ENCODE assay signal across 8 mouse cellular contexts in the genomic region with DNA sequence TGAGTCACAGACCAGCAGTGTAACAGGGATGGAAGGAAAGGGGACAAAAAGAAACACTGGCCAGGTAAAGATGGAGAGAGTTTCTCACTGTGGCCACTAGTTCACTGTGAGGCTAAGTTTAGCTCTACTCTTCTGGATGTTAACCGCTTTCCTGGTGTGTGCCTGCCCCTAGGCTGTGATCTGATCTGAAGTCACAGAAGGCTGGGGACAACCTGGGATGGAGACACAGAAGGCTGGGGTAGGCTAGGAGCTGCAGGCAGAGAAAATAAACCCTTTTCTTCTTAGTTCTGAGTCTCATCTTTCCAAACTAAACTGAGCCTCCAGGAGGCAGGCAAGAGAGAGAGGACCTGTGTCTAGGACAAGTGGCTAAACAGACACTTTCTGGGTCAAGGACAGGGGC. TPM values are rescaled to one million over a fixed set of nuclear protein-coding genes. Genes with fewer than 3 reads are reported as not detected.
DNase-seq lines count a peak whose midpoint lies in the region; ATAC-seq lines count a peak whose summit lies in the region.

No protein-coding gene starts in this region.

- H3K4me2 ChIP-seq in kidney, embryonic 16.5 days (replicated peaks; ENCODE audit: low read depth, low read length) = peak overlapping the region; percentile 65; the same call in 1 of the 2 replicates
- H3K4me2 ChIP-seq in hindbrain, embryonic 12.5 days (replicated peaks) = peak overlapping the region; percentile 72
- H3K4me2 ChIP-seq in midbrain, embryonic 14.5 days (ENCODE audit: low read length) = peak overlapping the region; percentile 68; the same call in 1 of the 2 replicates

- peaks cover 5% of the 10 kb centered on the region; the same call in 1 of the 2 replicates for H3K36me3 ChIP-seq in kidney, embryonic 16.5 days (ENCODE audit: insufficient read depth, low read length)
- peaks cover 18% of the 10 kb centered on the region for H3K36me3 ChIP-seq in embryonic facial prominence, embryonic 10.5 days (replicated peaks)
- no peaks in the 10 kb centered on the region for H3K36me3 ChIP-seq in hindbrain, embryonic 12.5 days
- no peaks in the 10 kb centered on the region for H3K36me3 ChIP-seq in midbrain, embryonic 14.5 days (ENCODE audit: control insufficient read depth, insufficient read depth, low read length)

- H3K4me1 ChIP-seq in kidney, embryonic 16.5 days (ENCODE audit: insufficient read depth, low read length) = peaks cover 74% of the 10 kb centered on the region
- H3K4me1 ChIP-seq in embryonic facial prominence, embryonic 10.5 days = peaks cover 90% of the 10 kb centered on the region
- peaks cover 67% of the 10 kb centered on the region for H3K4me1 ChIP-seq in hindbrain, embryonic 12.5 days
- H3K4me1 ChIP-seq in midbrain, embryonic 14.5 days (ENCODE audit: control insufficient read depth, insufficient read depth, low read length) = peaks cover 58% of the 10 kb centered on the region

- peak overlapping the region; percentile 54 for H3K9ac ChIP-seq in kidney, embryonic 16.5 days (replicated peaks; ENCODE audit: low read length)
- H3K9ac ChIP-seq in hindbrain, embryonic 12.5 days = no peak overlapping the region
- no peak overlapping the region for H3K9ac ChIP-seq in midbrain, embryonic 14.5 days (replicated peaks; ENCODE audit: low read length)

- DNase-seq in kidney, adult 18-20 months = no peak
- DNase-seq in embryonic facial prominence, embryonic 10.5 days (ENCODE audit: low spot score) = no peak
- DNase-seq in midbrain, embryonic 14.5 days = no peak
- no peak for DNase-seq in layer of hippocampus, postnatal 10 days (ENCODE audit: low spot score in 2 of 2)

- ATAC-seq in kidney, embryonic 16.5 days (ENCODE audit: low FRiP score, low TSS enrichment) = no peak
- ATAC-seq in hindbrain, embryonic 12.5 days (ENCODE audit: low FRiP score) = no peak
- ATAC-seq in midbrain, embryonic 14.5 days (ENCODE audit: low FRiP score, low TSS enrichment) = no peak
- ATAC-seq in erythroblast, adult 5-6 weeks (replicated peaks; ENCODE audit: low FRiP score, poor library complexity, severe bottlenecking) = no peak
- no peak for ATAC-seq in granulocyte monocyte progenitor cell, adult 5-6 weeks (replicated peaks; ENCODE audit: poor library complexity, severe bottlenecking)

- H3K27ac ChIP-seq in kidney, embryonic 16.5 days (ENCODE audit: low read length) = peak overlapping the region; percentile 91
- peak overlapping the region; percentile 89 for H3K27ac ChIP-seq in embryonic facial prominence, embryonic 10.5 days (replicated peaks)
- H3K27ac ChIP-seq in hindbrain, embryonic 12.5 days = peak overlapping the region; percentile 68
- H3K27ac ChIP-seq in midbrain, embryonic 14.5 days (replicated peaks; ENCODE audit: low read depth, low read length) = no peak overlapping the region

- H3K27me3 ChIP-seq in kidney, embryonic 16.5 days (ENCODE audit: insufficient read depth, low read length) = peaks cover 7% of the 10 kb centered on the region; the same call in 1 of the 2 replicates
- H3K27me3 ChIP-seq in embryonic facial prominence, embryonic 10.5 days (replicated peaks; ENCODE audit: low read depth, poor library complexity, severe bottlenecking) = peaks cover 52% of the 10 kb centered on the region
- peaks cover 46% of the 10 kb centered on the region for H3K27me3 ChIP-seq in hindbrain, embryonic 12.5 days
- peaks cover 19% of the 10 kb centered on the region for H3K27me3 ChIP-seq in midbrain, embryonic 14.5 days (ENCODE audit: control insufficient read depth, insufficient read depth, low read length)

- no peaks in the 10 kb centered on the region for H3K9me3 ChIP-seq in kidney, embryonic 16.5 days (ENCODE audit: low read length)
- no peaks in the 10 kb centered on the region for H3K9me3 ChIP-seq in embryonic facial prominence, embryonic 10.5 days
- no peaks in the 10 kb centered on the region for H3K9me3 ChIP-seq in hindbrain, embryonic 12.5 days (replicated peaks)
- no peaks in the 10 kb centered on the region for H3K9me3 ChIP-seq in midbrain, embryonic 14.5 days (ENCODE audit: control insufficient read depth, low read length)

- 26% methylated on average over 1 of the region's 1 CpGs for WGBS in kidney, embryonic 16.5 days
- WGBS in embryonic facial prominence, embryonic 10.5 days = 4% methylated on average over 1 of the region's 1 CpGs
- 17% methylated on average over 1 of the region's 1 CpGs for WGBS in hindbrain, embryonic 12.5 days
- WGBS in midbrain, embryonic 14.5 days = 15% methylated on average over 1 of the region's 1 CpGs

- H3K4me3 ChIP-seq in kidney, embryonic 16.5 days (ENCODE audit: low read length) = no peak overlapping the region; the same call in 1 of the 2 replicates
- H3K4me3 ChIP-seq in embryonic facial prominence, embryonic 10.5 days = peak overlapping the region; percentile 76
- no peak overlapping the region for H3K4me3 ChIP-seq in hindbrain, embryonic 12.5 days
- H3K4me3 ChIP-seq in midbrain, embryonic 14.5 days (replicated peaks; ENCODE audit: low read depth, low read length) = no peak overlapping the region

RNA-seq across cellular contexts. Expression of a gene that starts 5.6 kb away (rescaled TPM):
- polyA plus RNA-seq in kidney, embryonic 16.5 days (2015; fragmentation: Nextera tagmentation; extraction: Ambion mirVana) = 14.6 and 15.9 TPM in 2 replicates
- 13.6 and 16.7 TPM in 2 replicates for polyA plus RNA-seq in embryonic facial prominence, embryonic 10.5 days (2016; fragmentation: Nextera tagmentation; extraction: Ambion mirVana)
- 10.4 and 11.8 TPM in 2 replicates for polyA plus RNA-seq in hindbrain, embryonic 12.5 days (2016; fragmentation: Nextera tagmentation; extraction: Ambion mirVana)
- polyA plus RNA-seq in midbrain, embryonic 14.5 days (2014; fragmentation: Nextera tagmentation; extraction: Ambion mirVana) = 4.3 and 7.2 TPM in 2 replicates
- 0.19 and 0.42 TPM in 2 replicates for total RNA-seq in erythroblast, adult 5-6 weeks (2015; ENCODE audit: low replicate concordance)
- 1.3 and 1.5 TPM in 2 replicates for total RNA-seq in erythroblast, adult 5-6 weeks (2017; ENCODE audit: low replicate concordance)
- total RNA-seq in layer of hippocampus, postnatal 10 days (2021) = 1 to 10 TPM; 2.3 to 2.8 TPM
- total RNA-seq in granulocyte monocyte progenitor cell, adult 5-6 weeks (2014; fragmentation: Nextera tagmentation) = 0.41 TPM in 1 of 2 replicates, not detected in the other
- total RNA-seq in granulocyte monocyte progenitor cell, adult 5-6 weeks (2017) = 2.0 and 2.2 TPM in 2 replicates

RNA-seq across cellular contexts. Expression of a gene that starts 21.8 kb away (rescaled TPM):
- 37.5 and 41.8 TPM in 2 replicates for polyA plus RNA-seq in kidney, embryonic 16.5 days (2015; fragmentation: Nextera tagmentation; extraction: Ambion mirVana)
- 43.5 and 44.6 TPM in 2 replicates for polyA plus RNA-seq in embryonic facial prominence, embryonic 10.5 days (2016; fragmentation: Nextera tagmentation; extraction: Ambion mirVana)
- polyA plus RNA-seq in hindbrain, embryonic 12.5 days (2016; fragmentation: Nextera tagmentation; extraction: Ambion mirVana) = 41.8 and 46.7 TPM in 2 replicates
- polyA plus RNA-seq in midbrain, embryonic 14.5 days (2014; fragmentation: Nextera tagmentation; extraction: Ambion mirVana) = 47.9 and 51.4 TPM in 2 replicates
- 9.2 and 14.6 TPM in 2 replicates for total RNA-seq in erythroblast, adult 5-6 weeks (2015; ENCODE audit: low replicate concordance)
- 20.8 and 32.9 TPM in 2 replicates for total RNA-seq in erythroblast, adult 5-6 weeks (2017; ENCODE audit: low replicate concordance)
- 10 to 100 TPM; 59.2 to 59.6 TPM for total RNA-seq in layer of hippocampus, postnatal 10 days (2021)
- 43.1 and 44.5 TPM in 2 replicates for total RNA-seq in granulocyte monocyte progenitor cell, adult 5-6 weeks (2014; fragmentation: Nextera tagmentation)
- 18.8 and 23.3 TPM in 2 replicates for total RNA-seq in granulocyte monocyte progenitor cell, adult 5-6 weeks (2017)
